Mouse (Mus musculus) lung, adult 2 months (tissue): ENCODE measurements at regions not wholly inside any gene's neighbourhood (a gene's known extent, or its start where the extent isn't known, plus 50 kb on each side); places are given as distances from the start of the nearest gene placed in this dataset.

Experiments used
- CTCF ChIP-seq: fragments of 200-500 bp; IDR thresholded peaks from 2 replicates; pipeline ENCODE4 v1.5.1; 2011; ENCODE audit warnings: mild to moderate bottlenecking, low read length, control low read depth; ENCODE audit not compliant: insufficient read depth
- POLR2A ChIP-seq: fragments of 200-500 bp; IDR thresholded peaks from 2 replicates; pipeline ENCODE4 v1.6.1; 2011; ENCODE audit warnings: low read depth, mild to moderate bottlenecking, control low read depth, low read length, borderline replicate concordance; ENCODE audit errors: extremely low read depth

DNA sequence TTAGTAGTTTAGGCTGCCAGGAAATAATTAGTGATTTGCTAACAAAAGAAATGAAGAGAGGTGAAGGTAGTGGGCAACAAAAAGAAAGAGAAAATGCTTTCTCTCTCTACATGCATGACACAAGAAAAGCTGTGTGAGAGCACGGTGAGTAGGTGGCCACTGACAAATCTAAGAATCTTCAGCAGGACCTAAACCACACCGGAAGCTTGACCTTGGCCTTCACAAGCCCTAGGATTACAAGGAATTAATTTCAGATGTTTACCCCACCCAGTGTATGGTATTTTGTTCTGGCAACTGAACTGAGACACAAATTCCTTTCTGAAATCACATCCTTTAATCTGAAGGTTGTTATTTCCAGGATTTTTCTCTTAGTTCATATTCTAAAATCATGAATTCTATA is 347.5 kb upstream of the Ddi1 start:
- TF ChIP-seq CTCF (no peak), POLR2A (no peak)
